Mouse (Mus musculus) myocyte (in vitro differentiated cells): ENCODE data around the gene Mtmr12. TPM values are rescaled to one million over a fixed set of nuclear protein-coding genes. Genes with fewer than 3 reads are reported as not detected.
"Not testable (repeated sequence)": the region's sequence is repeated elsewhere in the genome, so short reads cannot be mapped to it uniquely, and the experiment has no call there.

Source experiments
- H3K27me3 ChIP-seq: one replicate; pipeline ENCODE4 v1.6.1; 2011; ENCODE audit not compliant: control insufficient read depth, insufficient read depth, insufficient read length
- H3K36me3 ChIP-seq: one replicate; pipeline ENCODE4 v1.6.1; 2011; ENCODE audit not compliant: control insufficient read depth, insufficient read depth
- H3K4me2 ChIP-seq: one replicate; pipeline ENCODE4 v1.6.1; 2011; ENCODE audit warnings: low read depth, control low read depth
- H3K4me3 ChIP-seq: one replicate; pipeline ENCODE4 v1.5.1; 2011; ENCODE audit warnings: mild to moderate bottlenecking, control low read depth, moderate library complexity
- H3K79me2 ChIP-seq: one replicate; pipeline ENCODE4 v1.6.1; 2011; ENCODE audit not compliant: control insufficient read depth, insufficient read depth
- H3ac ChIP-seq: one replicate; pipeline ENCODE4 v1.6.1; 2011; ENCODE audit not compliant: control insufficient read depth, insufficient read length
- CEBPB ChIP-seq: IDR thresholded peaks from 2 replicates; pipeline ENCODE4 v1.6.1; 2011; ENCODE audit warnings: mild to moderate bottlenecking, moderate library complexity; ENCODE audit not compliant: poor library complexity, insufficient read depth, severe bottlenecking
- E2F4 ChIP-seq: IDR thresholded peaks from one replicate; pipeline ENCODE4 v1.6.1; 2011; ENCODE audit warnings: mild to moderate bottlenecking, control low read depth, moderate library complexity; ENCODE audit not compliant: insufficient read depth
- MAX ChIP-seq: IDR thresholded peaks from one replicate; pipeline ENCODE4 v1.6.1; 2011; ENCODE audit warnings: low read depth, mild to moderate bottlenecking, control low read depth
- MYOD1 ChIP-seq, 3 experiments: IDR thresholded peaks; one replicate each; pipeline ENCODE4 v1.6.1; 2011; ENCODE audit warnings: control low read depth in 2 of 3, low read depth in 2 of 3, mild to moderate bottlenecking in 2 of 3, moderate library complexity in 1 of 3; ENCODE audit not compliant: insufficient read length in 2 of 3, control insufficient read depth in 1 of 3
- MYOG ChIP-seq, 3 experiments: IDR thresholded peaks; one replicate each; pipeline ENCODE4 v1.6.1; 2011; ENCODE audit warnings: control low read depth in 2 of 3, low read depth in 2 of 3, mild to moderate bottlenecking in 2 of 3; ENCODE audit not compliant: insufficient read length in 2 of 3, control insufficient read depth in 1 of 3, insufficient read depth in 1 of 3
- POLR2A ChIP-seq: IDR thresholded peaks from one replicate; pipeline ENCODE4 v1.6.1; 2011; ENCODE audit warnings: low read depth, mild to moderate bottlenecking, control low read depth, moderate library complexity; ENCODE audit not compliant: insufficient read length
- POLR2AphosphoS2 ChIP-seq: IDR thresholded peaks from one replicate; pipeline ENCODE4 v1.6.1; 2011; ENCODE audit warnings: low read depth, control low read depth; ENCODE audit not compliant: insufficient read length
- REST ChIP-seq: IDR thresholded peaks from one replicate; pipeline ENCODE4 v1.6.1; 2011; ENCODE audit warnings: mild to moderate bottlenecking, control low read depth, moderate library complexity; ENCODE audit not compliant: insufficient read depth, insufficient read length
- SRF ChIP-seq: IDR thresholded peaks from one replicate; pipeline ENCODE4 v1.6.1; 2011; ENCODE audit warnings: low read depth; ENCODE audit not compliant: control insufficient read depth, insufficient read length
- TCF12 ChIP-seq: IDR thresholded peaks from one replicate; pipeline ENCODE4 v1.6.1; 2011; ENCODE audit warnings: mild to moderate bottlenecking, control low read depth; ENCODE audit not compliant: poor library complexity, insufficient read depth, severe bottlenecking
- TCF3 ChIP-seq: IDR thresholded peaks from one replicate; pipeline ENCODE4 v1.6.1; 2011; ENCODE audit warnings: low read depth, control low read depth; ENCODE audit not compliant: insufficient read length
- USF1 ChIP-seq: IDR thresholded peaks from one replicate; pipeline ENCODE4 v1.6.1; 2011; ENCODE audit warnings: low read depth, mild to moderate bottlenecking, control low read depth, moderate library complexity
- polyA plus RNA-seq: library from polyadenylated mRNA; unstranded; fragments of >200 nt; fragmentation: generic; extraction: Trizol; gene quantifications from one replicate; pipeline ENCODE4 v1.2.1, GENCODE M21; 2012; ENCODE audit warnings: missing spikeins

Mtmr12 gene
- polyA plus RNA-seq, 1 experiment, result 6.2 TPM

- H3K79me2 ChIP-seq, result peaks cover 22% of the 10 kb centered on the region
Observed at GRCm38 (mm10) chr15:12202456-12202855, 2.4 kb upstream of the Mtmr12 start.

GRCm38 (mm10) chr15:12203008-12203407 lies 1.8 kb upstream of the Mtmr12 start:
- H3K27me3 ChIP-seq, result not testable (repeated sequence)

More at GRCm38 (mm10) chr15:12202456-12202855, 2.4 kb upstream of the Mtmr12 start:
- TF ChIP-seq REST (no peak), TCF12 (no peak), POLR2A (no peak), SRF (no peak), USF1 (no peak), MAX (no peak), MYOG (IDR thresholded peaks at IDR 0.05; ENCODE audit: control insufficient read depth in 1 of 3, insufficient read depth in 1 of 3, insufficient read length in 2 of 3, low read depth in 2 of 3) (no peak), MYOD1 (IDR thresholded peaks at IDR 0.05; ENCODE audit: control insufficient read depth in 1 of 3, insufficient read length in 2 of 3, low read depth in 2 of 3) (no peak), TCF3 (no peak)
- Histone ChIP-seq H3K4me3 (no peak overlapping the region), H3ac (no peak overlapping the region), H3K4me2 (no peak overlapping the region), H3K36me3 (no peaks in the 10 kb centered on the region), H3K27me3 (no peaks in the 10 kb centered on the region)

GRCm38 (mm10) chr15:12203512-12204318 lies 1.1 kb upstream of the Mtmr12 start:
- H3ac ChIP-seq, result peak overlapping the region; percentile 70
- peaks cover 35% of the 10 kb centered on the region for H3K79me2 ChIP-seq
- no peaks in the 10 kb centered on the region for H3K27me3 ChIP-seq
- peak; percentile 20 for TF ChIP-seq USF1
- no peak for TF ChIP-seq MAX
- H3K36me3 ChIP-seq, result no peaks in the 10 kb centered on the region
- H3K4me2 ChIP-seq, result peak overlapping the region; percentile 94
- H3K4me3 ChIP-seq, result peak overlapping the region; percentile 47

More at GRCm38 (mm10) chr15:12203008-12203407, 1.8 kb upstream of the Mtmr12 start:
- Histone ChIP-seq H3K4me3 (peak overlapping the region; percentile 47), H3K79me2 (peaks cover 27% of the 10 kb centered on the region), H3K4me2 (peak overlapping the region; percentile 94)
- H3ac ChIP-seq, H3K36me3 ChIP-seq: not testable (repeated sequence)

GRCm38 (mm10) chr15:12205160-12205901 lies 503 bp downstream of the Mtmr12 start:
- peak overlapping the region; percentile 89 for H3K4me2 ChIP-seq
- H3K36me3 ChIP-seq, result no peaks in the 10 kb centered on the region
- peak overlapping the region; percentile 70 for H3ac ChIP-seq
- H3K79me2 ChIP-seq, result peaks cover 51% of the 10 kb centered on the region
- peak in 1 of 3 experiments; percentile 24 for TF ChIP-seq MYOD1 (IDR thresholded peaks at IDR 0.05; ENCODE audit: control insufficient read depth in 1 of 3, insufficient read length in 2 of 3, low read depth in 2 of 3)
- TF ChIP-seq E2F4, result no peak
- no peak for TF ChIP-seq CEBPB
- TF ChIP-seq REST, result no peak
- no peak for TF ChIP-seq USF1
- peak overlapping the region; percentile 47 for H3K4me3 ChIP-seq
- H3K27me3 ChIP-seq, result no peaks in the 10 kb centered on the region

GRCm38 (mm10) chr15:12205902-12206645 lies 1.2 kb downstream of the Mtmr12 start:
- no peaks in the 10 kb centered on the region for H3K27me3 ChIP-seq
- H3ac ChIP-seq, result peak overlapping the region; percentile 70
- peak overlapping the region; percentile 47 for H3K4me3 ChIP-seq
- peaks cover 58% of the 10 kb centered on the region for H3K79me2 ChIP-seq
- peak overlapping the region; percentile 89 for H3K4me2 ChIP-seq
- no peaks in the 10 kb centered on the region for H3K36me3 ChIP-seq
- TF ChIP-seq CEBPB, result no peak
- no peak for TF ChIP-seq E2F4
- TF ChIP-seq MAX, result no peak
- TF ChIP-seq REST, result no peak
- no peak for TF ChIP-seq TCF3
- no peak for TF ChIP-seq TCF12
- no peak for TF ChIP-seq MYOG (IDR thresholded peaks at IDR 0.05; ENCODE audit: control insufficient read depth in 1 of 3, insufficient read depth in 1 of 3, insufficient read length in 2 of 3, low read depth in 2 of 3)
- TF ChIP-seq MYOD1 (IDR thresholded peaks at IDR 0.05; ENCODE audit: control insufficient read depth in 1 of 3, insufficient read length in 2 of 3, low read depth in 2 of 3), result no peak
- no peak for TF ChIP-seq POLR2AphosphoS2
- no peak for TF ChIP-seq POLR2A
- TF ChIP-seq USF1, result no peak
- TF ChIP-seq SRF, result no peak
